Mouse (Mus musculus): ENCODE measurements around the gene Me1.

Gene Me1

GRCm38 (mm10) chr9:86661679-86662078, 34.1 kb downstream of the Me1 start:
- Histone ChIP-seq H3K4me1 (replicated peaks; ENCODE audit: low read depth, low read length) (no peaks in the 10 kb centered on the region), H3K36me3 (ENCODE audit: insufficient read depth, low read length) (no peaks in the 10 kb centered on the region), H3K4me3 (replicated peaks; ENCODE audit: low read length) (no peak overlapping the region), H3K9me3 (ENCODE audit: low read length) (no peaks in the 10 kb centered on the region), H3K27me3 (ENCODE audit: insufficient read depth, low read length) (no peaks in the 10 kb centered on the region)
- no peak for TF ChIP-seq POU5F1 (IDR thresholded peaks at IDR 0.05; ENCODE audit: borderline replicate concordance, low read length)
- peak; percentile 68 for TF ChIP-seq CTCF (conservative IDR thresholded peaks at IDR 0.05; ENCODE audit: low read length)

DNA sequence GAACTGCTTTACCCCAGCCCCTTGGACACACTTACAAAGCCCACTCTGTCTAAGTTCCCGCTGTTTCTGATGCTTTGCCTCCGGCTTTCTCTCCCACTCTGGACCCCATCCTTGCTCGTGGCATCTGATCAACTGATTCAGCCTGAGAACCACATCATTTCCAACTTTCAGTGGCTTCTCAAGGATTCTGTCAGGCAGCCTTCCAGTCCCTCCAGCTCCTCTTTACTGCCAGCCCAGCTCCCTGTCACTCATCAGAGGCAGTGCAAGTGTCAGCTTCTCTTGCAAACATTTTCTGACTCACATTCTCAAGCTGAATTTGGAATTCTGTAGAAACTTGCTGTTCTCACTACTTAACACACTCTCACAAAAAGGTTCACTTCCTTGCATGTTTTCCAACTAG, 34.5 kb downstream of the Me1 start:
- TF ChIP-seq CTCF (conservative IDR thresholded peaks at IDR 0.05; ENCODE audit: low read length) (no peak), POU5F1 (IDR thresholded peaks at IDR 0.05; ENCODE audit: borderline replicate concordance, low read length) (no peak), NANOG (IDR thresholded peaks at IDR 0.05; ENCODE audit: borderline replicate concordance, low read length) (no peak)
- no peaks in the 10 kb centered on the region for H3K9me3 ChIP-seq (ENCODE audit: low read length)

DNA sequence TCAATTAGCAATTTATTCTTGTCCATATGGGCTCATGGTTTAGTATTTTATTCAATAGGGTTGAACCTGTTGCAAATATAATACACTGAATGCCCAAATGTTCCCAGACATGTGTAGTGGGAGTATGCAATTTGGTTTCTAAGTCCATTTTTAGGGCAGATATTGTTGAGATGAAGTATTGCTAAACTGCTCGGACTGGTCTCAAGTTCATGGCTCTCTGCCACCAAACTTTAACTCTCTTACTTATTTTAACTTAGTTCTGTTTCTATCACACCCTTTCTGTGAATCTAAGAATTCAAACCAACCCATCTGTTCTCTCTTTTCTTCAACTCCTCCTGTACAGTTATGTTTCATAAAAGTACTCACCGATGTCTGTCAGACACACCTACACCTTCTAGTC, 35.4 kb downstream of the Me1 start:
- H3K4me1 ChIP-seq (replicated peaks; ENCODE audit: low read depth, low read length): no peaks in the 10 kb centered on the region
- no peak for TF ChIP-seq POU5F1 (IDR thresholded peaks at IDR 0.05; ENCODE audit: borderline replicate concordance, low read length)
- no peak for TF ChIP-seq CTCF (conservative IDR thresholded peaks at IDR 0.05; ENCODE audit: low read length)
- TF ChIP-seq NANOG (IDR thresholded peaks at IDR 0.05; ENCODE audit: borderline replicate concordance, low read length): no peak
- no peaks in the 10 kb centered on the region for H3K9me3 ChIP-seq (ENCODE audit: low read length)
- no peaks in the 10 kb centered on the region for H3K27me3 ChIP-seq (ENCODE audit: insufficient read depth, low read length)
- H3K36me3 ChIP-seq (ENCODE audit: insufficient read depth, low read length): no peaks in the 10 kb centered on the region
- no peak overlapping the region for H3K4me3 ChIP-seq (replicated peaks; ENCODE audit: low read length)

More for the DNA sequence above, 34.5 kb downstream of the Me1 start:
- Histone ChIP-seq H3K36me3 (ENCODE audit: insufficient read depth, low read length) (no peaks in the 10 kb centered on the region), H3K4me3 (replicated peaks; ENCODE audit: low read length) (no peak overlapping the region), H3K4me1 (replicated peaks; ENCODE audit: low read depth, low read length) (no peaks in the 10 kb centered on the region), H3K27me3 (ENCODE audit: insufficient read depth, low read length) (no peaks in the 10 kb centered on the region)

DNA sequence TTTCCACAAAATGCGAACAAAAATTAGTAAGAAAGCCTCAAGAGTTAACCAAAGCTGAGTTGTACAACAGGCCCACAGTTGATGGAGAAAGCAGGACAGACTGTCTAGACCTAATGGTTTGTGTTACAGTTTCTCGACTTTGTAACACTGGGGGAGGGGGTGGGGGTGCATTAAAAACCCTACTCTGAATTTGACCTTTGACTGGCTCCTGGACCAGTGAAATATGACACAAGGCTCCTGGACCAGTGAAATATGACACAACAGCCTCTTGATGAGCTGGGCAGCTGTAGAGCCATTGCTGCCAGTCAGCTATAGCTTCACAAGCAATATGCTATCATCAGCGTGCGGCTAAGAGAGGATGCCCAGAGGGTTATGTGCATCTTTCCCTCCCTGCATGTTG, 37.4 kb downstream of the Me1 start:
- Histone ChIP-seq H3K4me1 (replicated peaks; ENCODE audit: low read depth, low read length) (no peaks in the 10 kb centered on the region), H3K36me3 (ENCODE audit: insufficient read depth, low read length) (no peaks in the 10 kb centered on the region)
- TF ChIP-seq POU5F1 (IDR thresholded peaks at IDR 0.05; ENCODE audit: borderline replicate concordance, low read length) (no peak), NANOG (IDR thresholded peaks at IDR 0.05; ENCODE audit: borderline replicate concordance, low read length) (no peak), CTCF (conservative IDR thresholded peaks at IDR 0.05; ENCODE audit: low read length) (no peak)

GRCm38 (mm10) chr9:86652194-86652593, 43.6 kb downstream of the Me1 start:
- H3K27me3 ChIP-seq (ENCODE audit: insufficient read depth, low read length): no peaks in the 10 kb centered on the region
- H3K9me3 ChIP-seq (ENCODE audit: low read length): no peaks in the 10 kb centered on the region
- 0 out of 2 replicates have a peak, but pooled peaks cover 5% of the 10 kb centered on the region for H3K4me1 ChIP-seq (replicated peaks; ENCODE audit: low read depth, low read length)
- H3K4me3 ChIP-seq (replicated peaks; ENCODE audit: low read length): no peak overlapping the region
- TF ChIP-seq CTCF (conservative IDR thresholded peaks at IDR 0.05; ENCODE audit: low read length) (no peak), POU5F1 (IDR thresholded peaks at IDR 0.05; ENCODE audit: borderline replicate concordance, low read length) (no peak), NANOG (IDR thresholded peaks at IDR 0.05; ENCODE audit: borderline replicate concordance, low read length) (no peak)
- H3K36me3 ChIP-seq (ENCODE audit: insufficient read depth, low read length): no peaks in the 10 kb centered on the region

More for the DNA sequence above, 37.4 kb downstream of the Me1 start:
- Histone ChIP-seq H3K4me3 (replicated peaks; ENCODE audit: low read length) (no peak overlapping the region), H3K27me3 (ENCODE audit: insufficient read depth, low read length) (no peaks in the 10 kb centered on the region), H3K9me3 (ENCODE audit: low read length) (no peaks in the 10 kb centered on the region)

DNA sequence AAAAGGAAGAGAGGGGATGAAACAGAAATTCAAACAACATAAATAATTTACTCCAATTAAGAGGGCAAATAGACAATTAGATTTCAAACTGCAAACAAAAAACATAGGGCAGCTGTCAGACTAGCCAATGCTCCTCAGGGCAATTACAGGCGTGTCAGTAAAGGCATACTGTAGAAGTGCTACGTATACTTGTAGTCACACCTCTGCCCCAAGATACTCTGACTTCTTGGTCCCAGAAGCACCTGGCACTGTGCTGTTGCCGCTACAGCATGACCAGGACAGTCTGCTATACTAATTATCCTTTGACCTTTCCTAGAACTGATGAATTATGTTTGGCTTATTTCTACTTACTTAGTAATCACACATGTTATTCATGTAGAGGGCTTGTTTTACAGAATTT, 44.5 kb downstream of the Me1 start:
- Histone ChIP-seq H3K27me3 (ENCODE audit: insufficient read depth, low read length) (no peaks in the 10 kb centered on the region), H3K36me3 (ENCODE audit: insufficient read depth, low read length) (no peaks in the 10 kb centered on the region), H3K4me1 (replicated peaks; ENCODE audit: low read depth, low read length) (0 out of 2 replicates have a peak, but pooled peaks cover 5% of the 10 kb centered on the region), H3K4me3 (replicated peaks; ENCODE audit: low read length) (no peak overlapping the region), H3K9me3 (ENCODE audit: low read length) (no peaks in the 10 kb centered on the region)
- no peak for TF ChIP-seq NANOG (IDR thresholded peaks at IDR 0.05; ENCODE audit: borderline replicate concordance, low read length)
- TF ChIP-seq CTCF (conservative IDR thresholded peaks at IDR 0.05; ENCODE audit: low read length): no peak
- TF ChIP-seq POU5F1 (IDR thresholded peaks at IDR 0.05; ENCODE audit: borderline replicate concordance, low read length): no peak

GRCm38 (mm10) chr9:86650822-86651221, 44.9 kb downstream of the Me1 start:
- Histone ChIP-seq H3K4me1 (replicated peaks; ENCODE audit: low read depth, low read length) (0 out of 2 replicates have a peak, but pooled peaks cover 5% of the 10 kb centered on the region), H3K27me3 (ENCODE audit: insufficient read depth, low read length) (no peaks in the 10 kb centered on the region), H3K9me3 (ENCODE audit: low read length) (no peaks in the 10 kb centered on the region), H3K36me3 (ENCODE audit: insufficient read depth, low read length) (no peaks in the 10 kb centered on the region), H3K4me3 (replicated peaks; ENCODE audit: low read length) (no peak overlapping the region)
- TF ChIP-seq POU5F1 (IDR thresholded peaks at IDR 0.05; ENCODE audit: borderline replicate concordance, low read length) (no peak), CTCF (conservative IDR thresholded peaks at IDR 0.05; ENCODE audit: low read length) (no peak)

GRCm38 (mm10) chr9:86647931-86648550, 47.7 kb downstream of the Me1 start:
- Histone ChIP-seq H3K9me3 (ENCODE audit: low read length) (no peaks in the 10 kb centered on the region), H3K27me3 (ENCODE audit: insufficient read depth, low read length) (no peaks in the 10 kb centered on the region)

GRCm38 (mm10) chr9:86646807-86647206, 48.9 kb downstream of the Me1 start:
- Histone ChIP-seq H3K9me3 (ENCODE audit: low read length) (no peaks in the 10 kb centered on the region), H3K27me3 (ENCODE audit: insufficient read depth, low read length) (no peaks in the 10 kb centered on the region), H3K36me3 (ENCODE audit: insufficient read depth, low read length) (no peaks in the 10 kb centered on the region), H3K4me1 (replicated peaks; ENCODE audit: low read depth, low read length) (0 out of 2 replicates have a peak, but pooled peaks cover 5% of the 10 kb centered on the region), H3K4me3 (replicated peaks; ENCODE audit: low read length) (no peak overlapping the region)
- TF ChIP-seq POU5F1 (IDR thresholded peaks at IDR 0.05; ENCODE audit: borderline replicate concordance, low read length) (no peak), CTCF (conservative IDR thresholded peaks at IDR 0.05; ENCODE audit: low read length) (peak; percentile 43)

More at GRCm38 (mm10) chr9:86647931-86648550, 47.7 kb downstream of the Me1 start:
- H3K4me1 ChIP-seq (replicated peaks; ENCODE audit: low read depth, low read length): 0 out of 2 replicates have a peak, but pooled peaks cover 5% of the 10 kb centered on the region
- H3K4me3 ChIP-seq (replicated peaks; ENCODE audit: low read length): no peak overlapping the region
- no peaks in the 10 kb centered on the region for H3K36me3 ChIP-seq (ENCODE audit: insufficient read depth, low read length)
- no peak for TF ChIP-seq CTCF (conservative IDR thresholded peaks at IDR 0.05; ENCODE audit: low read length)
